Mouse (Mus musculus) hindbrain, embryonic 14.5 days (tissue): ENCODE data around the gene Dhx38. TPM values are rescaled to one million over a fixed set of nuclear protein-coding genes. Genes with fewer than 3 reads are reported as not detected.

Source experiments
- ATAC-seq: fragments of 200-750 bp; cut with Nextera tagmentation; 2 replicates; pipeline ENCODE4 v1.8.0; 2017; ENCODE audit warnings: moderate number of reproducible peaks, mild to moderate bottlenecking, moderate TSS enrichment, moderate library complexity; ENCODE audit not compliant: low FRiP score
- DNase-seq: peaks from one replicate; pipeline ENCODE4 v3.0.0-alpha.2; 2015; ENCODE audit warnings: low spot score
- H3K27ac ChIP-seq: fragments of 300-500 bp; sonication (generic); 2 replicates; pipeline ENCODE4 v1.5.1; 2014; ENCODE audit warnings: mild to moderate bottlenecking, moderate library complexity
- H3K27me3 ChIP-seq: fragments of 300-500 bp; sonication (generic); 2 replicates; pipeline ENCODE4 v1.6.1; 2014; ENCODE audit warnings: mild to moderate bottlenecking, low read length, mixed read lengths; ENCODE audit not compliant: control insufficient read depth, insufficient read depth
- H3K36me3 ChIP-seq: fragments of 300-500 bp; sonication (generic); replicated peaks from 2 replicates; pipeline ENCODE4 v1.6.1; 2014; ENCODE audit not compliant: control insufficient read depth, insufficient read depth
- H3K4me1 ChIP-seq: fragments of 300-500 bp; sonication (generic); replicated peaks from 2 replicates; pipeline ENCODE4 v1.6.1; 2014; ENCODE audit warnings: antibody characterized with exemption, low read length, mixed read lengths; ENCODE audit not compliant: control insufficient read depth, insufficient read depth
- H3K4me2 ChIP-seq: fragments of 300-500 bp; sonication (generic); replicated peaks from 2 replicates; pipeline ENCODE4 v1.6.1; 2014; ENCODE audit warnings: mild to moderate bottlenecking, moderate library complexity
- H3K4me3 ChIP-seq: fragments of 300-500 bp; sonication (generic); replicated peaks from 2 replicates; pipeline ENCODE4 v1.5.1; 2014; ENCODE audit warnings: mild to moderate bottlenecking, low read length
- H3K9ac ChIP-seq: fragments of 300-500 bp; sonication (generic); 2 replicates; pipeline ENCODE4 v1.6.1; 2014
- H3K9me3 ChIP-seq: fragments of 300-500 bp; sonication (generic); 2 replicates; pipeline ENCODE4 v1.6.1; 2016; ENCODE audit warnings: low read length; ENCODE audit not compliant: control insufficient read depth
- WGBS: fragments of 180-500 bp; shearing (Covaris S2); extraction: QIAGEN DNeasy Blood & Tissue Kit; methylation state at CpG from one replicate; pipeline ENCODE4 v1.1.7; 2014; 5-methylcytosine and 5-hydroxymethylcytosine counted together
- polyA plus RNA-seq: library from polyadenylated mRNA; unstranded; fragments of >200 nt; fragmentation: Nextera tagmentation; extraction: Ambion mirVana; gene quantifications from 2 replicates; pipeline ENCODE4 v1.2.1, GENCODE M21; 2014

The Dhx38 gene
- polyA plus RNA-seq, 1 experiment from 2014 or later: 12.7 TPM

DNA sequence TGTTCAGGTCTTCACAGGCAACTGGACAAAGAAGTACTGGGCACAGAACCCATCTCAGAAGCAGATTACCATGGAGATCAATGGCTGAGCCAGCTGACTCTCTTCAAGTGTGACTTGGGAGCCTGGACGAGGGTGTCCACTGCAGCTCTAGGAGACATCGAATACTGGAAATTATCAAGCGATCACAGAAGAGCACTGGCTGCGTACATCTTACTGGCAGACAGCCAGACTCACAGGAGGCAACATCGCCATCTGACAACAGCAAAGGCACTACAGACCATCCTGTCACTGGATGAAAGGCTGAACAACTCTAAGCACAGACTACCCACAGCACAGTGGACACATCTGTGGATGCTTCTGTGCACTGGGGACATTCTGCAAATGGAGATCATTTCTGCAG is 26.5 kb upstream of the Dhx38 start:
- Histone ChIP-seq H3K9me3 (no peaks in the 10 kb centered on the region), H3K36me3 (peaks cover 20% of the 10 kb centered on the region), H3K4me1 (no peaks in the 10 kb centered on the region), H3K9ac (no peak overlapping the region), H3K27me3 (no peaks in the 10 kb centered on the region), H3K4me2 (no peak overlapping the region), H3K4me3 (no peak overlapping the region), H3K27ac (no peak overlapping the region)
- DNase-seq (no peak), ATAC-seq (no peak)
- 80% methylated on average over 5 of the region's 5 CpGs for WGBS

DNA sequence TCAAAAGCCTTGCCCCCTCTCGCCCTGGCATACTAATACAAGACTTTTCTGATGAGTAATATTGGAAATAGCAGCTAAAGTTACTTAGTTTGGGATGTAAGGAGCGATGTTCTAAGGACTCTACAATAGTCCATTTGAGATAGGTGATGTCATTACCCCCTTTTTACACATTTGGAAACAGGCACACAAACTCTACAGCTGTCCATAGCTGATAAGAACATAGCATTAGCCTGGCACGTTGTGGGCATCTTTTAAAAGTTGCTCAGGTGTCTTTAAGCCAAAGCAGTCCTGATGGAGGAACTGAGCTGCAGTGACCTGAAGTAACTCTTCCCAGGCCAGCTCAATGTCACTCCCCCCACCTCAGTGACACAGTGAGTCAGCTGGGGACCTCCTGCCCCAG is 25.7 kb upstream of the Dhx38 start:
- no peak for DNase-seq
- H3K9ac ChIP-seq: no peak overlapping the region
- WGBS: 83% methylated on average over 3 of the region's 3 CpGs
- no peak for ATAC-seq
- peaks cover 20% of the 10 kb centered on the region for H3K36me3 ChIP-seq
- no peak overlapping the region for H3K4me2 ChIP-seq
- H3K4me1 ChIP-seq: no peaks in the 10 kb centered on the region
- H3K9me3 ChIP-seq: no peaks in the 10 kb centered on the region
- H3K27ac ChIP-seq: no peak overlapping the region
- H3K4me3 ChIP-seq: no peak overlapping the region
- no peaks in the 10 kb centered on the region for H3K27me3 ChIP-seq

DNA sequence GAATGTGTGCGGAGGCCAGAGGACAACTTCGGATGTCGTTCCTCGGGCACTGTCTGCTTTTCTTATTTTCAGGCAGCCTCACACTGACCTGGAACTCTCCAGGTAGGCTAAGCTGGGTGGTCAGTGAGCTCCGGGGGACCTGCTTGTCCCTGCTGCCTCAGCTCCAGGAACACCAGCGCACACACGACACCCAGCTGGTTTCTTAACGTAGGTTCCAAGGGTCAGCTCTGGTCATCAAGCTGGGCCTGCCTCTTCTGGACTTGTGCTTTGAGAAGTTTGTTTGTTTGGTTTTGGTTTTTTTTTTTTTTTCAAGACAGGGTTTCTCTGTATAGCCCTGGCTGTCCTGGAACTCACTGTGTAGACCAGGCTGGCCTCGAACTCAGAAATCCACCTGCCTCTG is 25.2 kb upstream of the Dhx38 start:
- no peak overlapping the region for H3K4me3 ChIP-seq
- no peaks in the 10 kb centered on the region for H3K4me1 ChIP-seq
- no peak for ATAC-seq
- H3K4me2 ChIP-seq: no peak overlapping the region
- 93% methylated on average over 9 of the region's 9 CpGs for WGBS
- no peaks in the 10 kb centered on the region for H3K27me3 ChIP-seq
- no peak for DNase-seq
- no peaks in the 10 kb centered on the region for H3K9me3 ChIP-seq
- H3K9ac ChIP-seq: no peak overlapping the region
- H3K27ac ChIP-seq: no peak overlapping the region
- H3K36me3 ChIP-seq: peaks cover 20% of the 10 kb centered on the region

DNA sequence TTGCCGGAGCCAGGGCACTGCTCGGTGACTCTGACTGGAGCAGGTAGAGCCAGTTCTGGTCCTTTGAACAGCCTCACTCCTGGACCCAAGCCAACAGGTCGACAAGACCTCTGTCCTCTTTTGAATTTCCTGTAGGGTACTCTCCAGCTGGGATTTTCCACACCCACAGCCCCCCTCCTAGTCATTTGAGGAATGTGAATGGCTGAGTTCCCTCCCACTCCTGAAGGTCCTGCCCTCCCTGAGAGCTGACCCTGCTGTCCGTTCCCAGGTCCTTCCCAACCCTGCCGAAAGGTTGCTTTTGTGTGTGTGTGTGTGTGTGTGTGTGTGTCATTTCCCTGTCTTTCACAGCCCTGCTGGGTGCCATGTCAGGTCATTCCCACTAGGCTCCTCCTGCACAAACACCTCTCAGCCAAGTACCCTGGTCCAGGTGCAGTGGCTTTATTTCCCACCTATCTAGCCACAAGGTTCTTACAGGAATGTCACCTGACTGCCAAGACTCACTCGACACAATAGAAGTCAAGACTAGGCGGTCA is 21.4 kb upstream of the Dhx38 start:
- Histone ChIP-seq H3K36me3 (no peaks in the 10 kb centered on the region), H3K4me1 (no peaks in the 10 kb centered on the region), H3K27me3 (no peaks in the 10 kb centered on the region), H3K4me3 (no peak overlapping the region), H3K4me2 (no peak overlapping the region), H3K9ac (no peak overlapping the region), H3K27ac (no peak overlapping the region), H3K9me3 (no peaks in the 10 kb centered on the region)
- DNase-seq: no peak
- WGBS: 68% methylated on average over 7 of the region's 7 CpGs
- ATAC-seq: no peak

DNA sequence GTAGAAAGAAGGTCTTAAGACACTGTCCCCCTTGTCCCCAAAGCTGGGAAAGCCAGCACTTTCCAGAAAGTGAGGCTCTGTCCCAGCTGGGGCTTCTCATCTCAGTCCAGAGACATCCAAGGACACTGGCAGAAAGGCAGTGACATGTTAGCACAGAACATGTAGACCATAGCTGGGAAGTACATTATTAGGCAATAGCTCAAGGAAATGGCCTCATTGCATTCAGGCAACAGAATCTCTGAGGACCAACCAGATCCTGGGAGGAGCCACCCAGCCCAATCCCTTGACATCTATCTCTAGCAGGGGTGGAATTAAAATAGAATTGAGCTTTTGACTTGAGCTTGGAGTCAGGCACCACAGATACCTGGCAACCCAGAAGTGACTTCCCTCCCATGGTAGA is 20.0 kb upstream of the Dhx38 start:
- Histone ChIP-seq H3K9ac (no peak overlapping the region), H3K36me3 (no peaks in the 10 kb centered on the region), H3K27ac (no peak overlapping the region), H3K27me3 (no peaks in the 10 kb centered on the region), H3K4me3 (no peak overlapping the region), H3K4me1 (no peaks in the 10 kb centered on the region), H3K9me3 (no peaks in the 10 kb centered on the region), H3K4me2 (no peak overlapping the region)
- ATAC-seq: no peak
- DNase-seq: no peak

DNA sequence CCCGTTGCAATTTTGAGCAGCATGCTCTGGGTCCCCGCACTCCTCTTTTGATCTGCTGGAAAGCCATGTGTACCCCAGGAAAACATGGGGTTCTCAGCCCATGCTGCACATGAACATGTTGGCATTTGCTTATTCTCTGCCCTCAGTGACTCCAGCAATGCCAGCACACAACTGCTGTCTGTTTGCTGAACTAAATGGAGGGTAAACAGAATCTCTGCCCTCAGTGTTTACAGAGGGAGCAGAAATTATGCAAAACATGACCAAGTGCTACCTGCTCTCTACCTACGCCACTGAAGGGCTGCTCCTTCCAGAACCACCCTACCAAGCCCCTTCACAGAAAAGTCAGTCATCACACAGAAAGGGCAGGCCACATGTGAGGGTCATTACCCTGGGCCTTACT is 19.2 kb upstream of the Dhx38 start:
- no peaks in the 10 kb centered on the region for H3K36me3 ChIP-seq
- H3K4me1 ChIP-seq: no peaks in the 10 kb centered on the region
- H3K9ac ChIP-seq: no peak overlapping the region
- ATAC-seq (no peak), DNase-seq (no peak)
- no peaks in the 10 kb centered on the region for H3K27me3 ChIP-seq
- no peak overlapping the region for H3K4me2 ChIP-seq
- H3K9me3 ChIP-seq: no peaks in the 10 kb centered on the region
- no peak overlapping the region for H3K27ac ChIP-seq
- no peak overlapping the region for H3K4me3 ChIP-seq
- 91% methylated on average over 3 of the region's 3 CpGs for WGBS

DNA sequence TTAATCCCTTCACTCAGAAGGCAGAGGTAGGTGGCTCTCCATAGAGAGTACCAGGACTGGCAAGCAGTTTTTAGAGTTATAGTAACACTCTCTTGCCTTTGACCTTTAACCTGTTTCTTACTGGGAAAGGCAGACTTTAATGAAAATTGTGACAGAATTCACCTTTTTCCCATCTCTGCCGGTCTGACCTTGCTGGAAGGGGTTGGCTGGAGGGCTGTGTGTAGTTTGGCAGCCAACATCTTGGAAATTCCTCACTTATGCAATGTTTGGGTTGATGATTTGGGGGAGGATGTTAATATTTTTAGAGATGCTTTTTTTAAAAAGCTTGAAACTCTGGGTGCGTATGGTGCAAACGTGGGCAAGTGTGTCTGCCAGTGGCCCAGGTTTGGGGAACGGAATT is 18.6 kb upstream of the Dhx38 start:
- Histone ChIP-seq H3K36me3 (no peaks in the 10 kb centered on the region), H3K9ac (no peak overlapping the region), H3K9me3 (no peaks in the 10 kb centered on the region), H3K27ac (no peak overlapping the region), H3K4me1 (no peaks in the 10 kb centered on the region), H3K4me2 (no peak overlapping the region), H3K4me3 (no peak overlapping the region), H3K27me3 (no peaks in the 10 kb centered on the region)
- 90% methylated on average over 4 of the region's 4 CpGs for WGBS
- no peak for ATAC-seq
- DNase-seq: no peak

DNA sequence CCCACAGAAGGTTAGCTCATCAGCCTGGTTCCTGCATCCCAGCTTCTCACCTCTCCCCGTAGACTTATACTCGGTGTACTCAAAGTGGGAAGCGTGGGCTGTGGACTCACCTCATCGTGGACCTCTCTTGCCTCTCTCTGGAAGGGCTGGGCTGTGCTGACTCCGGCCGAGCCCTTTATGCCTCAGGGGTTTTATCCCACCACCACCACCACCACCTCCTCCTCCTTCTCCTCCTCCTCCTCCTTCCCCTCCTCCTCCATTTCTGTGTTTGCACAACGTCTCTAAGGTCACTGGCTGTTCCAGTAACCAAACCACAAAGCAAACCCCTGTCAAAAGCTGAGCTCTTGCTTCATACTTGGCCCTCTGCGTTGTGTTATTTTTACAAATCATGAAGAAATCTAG is 13.2 kb upstream of the Dhx38 start, which contains the start of gene Hp:
Gene Hp, minus strand, starts transcription at position 273 of the 402 bp plus-strand sequence.
- H3K27me3 ChIP-seq: no peaks in the 10 kb centered on the region
- H3K9me3 ChIP-seq: no peaks in the 10 kb centered on the region
- no peaks in the 10 kb centered on the region for H3K36me3 ChIP-seq
- H3K4me3 ChIP-seq: no peak within 1 kb of the TSS
- H3K4me1 ChIP-seq: no peaks in the 10 kb centered on the region
- no peak within 1 kb of the TSS for H3K9ac ChIP-seq
- no peak within 1 kb of the TSS for H3K27ac ChIP-seq
- no peak within 1 kb of the TSS for H3K4me2 ChIP-seq
- DNase-seq (no peak), ATAC-seq (no peak)
- 75% methylated on average over 8 of the region's 8 CpGs for WGBS

DNA sequence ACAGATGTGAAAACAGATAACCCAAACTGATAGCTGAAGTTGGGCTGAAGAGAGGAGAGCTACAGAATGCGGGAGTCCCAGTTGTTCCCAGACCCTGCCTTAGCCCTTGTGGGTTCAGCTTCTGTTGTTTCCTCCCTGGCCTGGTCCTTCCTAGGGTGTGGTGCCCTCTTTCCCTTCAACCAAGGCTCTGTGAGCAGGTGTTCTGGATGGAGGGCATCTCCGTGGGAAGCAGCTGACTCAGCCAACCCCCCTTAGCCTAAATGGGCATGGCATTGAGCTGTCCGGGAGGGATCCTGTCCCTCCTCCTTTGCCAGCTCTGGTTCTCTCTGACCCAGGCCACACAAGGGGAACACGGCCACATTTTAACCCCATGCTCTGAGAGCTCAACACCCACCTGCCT is 10.7 kb upstream of the Dhx38 start:
- Histone ChIP-seq H3K36me3 (no peaks in the 10 kb centered on the region), H3K9ac (no peak overlapping the region), H3K27ac (no peak overlapping the region), H3K27me3 (no peaks in the 10 kb centered on the region), H3K4me3 (no peak overlapping the region), H3K4me2 (no peak overlapping the region), H3K9me3 (no peaks in the 10 kb centered on the region), H3K4me1 (no peaks in the 10 kb centered on the region)
- ATAC-seq: no peak
- DNase-seq: no peak
- WGBS: 77% methylated on average over 4 of the region's 4 CpGs

DNA sequence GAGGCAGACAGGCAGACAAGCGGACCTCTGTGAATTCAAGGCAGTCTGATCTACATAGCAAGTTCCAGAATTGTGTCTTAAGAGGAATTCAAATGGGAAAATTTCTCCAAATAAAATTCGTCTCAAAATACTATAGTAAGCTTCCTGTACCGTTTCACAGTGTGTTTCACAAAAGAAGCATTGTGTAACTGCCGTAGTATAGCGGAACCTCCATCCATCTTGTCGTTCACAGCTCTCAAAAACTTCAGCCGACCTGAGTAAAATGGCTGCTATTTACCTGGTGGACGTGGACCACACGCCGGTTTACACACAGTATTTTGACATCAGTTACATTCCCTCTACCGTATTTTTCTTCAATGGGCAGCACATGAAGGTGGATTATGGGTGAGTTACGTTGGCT is 5.5 kb upstream of the Dhx38 start:
- DNase-seq (no peak), ATAC-seq (no peak)
- 93% methylated on average over 12 of the region's 12 CpGs for WGBS

More for the DNA sequence above, 5.5 kb upstream of the Dhx38 start:
- Histone ChIP-seq H3K9ac (no peak overlapping the region), H3K4me2 (no peak overlapping the region), H3K9me3 (no peaks in the 10 kb centered on the region), H3K27ac (no peak overlapping the region), H3K4me1 (peaks cover 5% of the 10 kb centered on the region; the same call in 1 of the 2 replicates), H3K4me3 (no peak overlapping the region), H3K36me3 (peaks cover 9% of the 10 kb centered on the region; the same call in 1 of the 2 replicates), H3K27me3 (no peaks in the 10 kb centered on the region)
